Mouse (Mus musculus) olfactory bulb, adult 2 months (tissue): ENCODE measurements around the gene Unc45a. TPM values are rescaled to one million over a fixed set of nuclear protein-coding genes. Genes with fewer than 3 reads are reported as not detected.

ENCODE experiments used
- H3K27ac ChIP-seq: fragments of 200-500 bp; 2 replicates; pipeline ENCODE4 v1.5.1; 2012; ENCODE audit warnings: low read depth, low read length; ENCODE audit not compliant: insufficient read depth
- H3K4me1 ChIP-seq: fragments of 200-500 bp; 2 replicates; pipeline ENCODE4 v1.6.1; 2012; ENCODE audit warnings: low read length; ENCODE audit not compliant: control insufficient read depth, insufficient read depth
- H3K4me3 ChIP-seq: fragments of 200-500 bp; 2 replicates; pipeline ENCODE4 v1.5.1; 2012; ENCODE audit warnings: mild to moderate bottlenecking, low read depth, low read length, moderate library complexity; ENCODE audit not compliant: insufficient read depth
- CTCF ChIP-seq: fragments of 200-500 bp; IDR thresholded peaks from 2 replicates; pipeline ENCODE4 v1.5.1; 2012; ENCODE audit warnings: low read depth, mild to moderate bottlenecking, low read length, moderate library complexity; ENCODE audit not compliant: insufficient read depth
- POLR2A ChIP-seq: fragments of 200-500 bp; IDR thresholded peaks from 2 replicates; pipeline ENCODE4 v1.6.1; 2012; ENCODE audit warnings: mild to moderate bottlenecking, low read depth, low read length, moderate library complexity; ENCODE audit not compliant: insufficient read depth
- WGBS: fragments of 180-500 bp; shearing (Covaris S2); methylation state at CpG from one replicate; pipeline ENCODE4 v1.1.7; 2018; 5-methylcytosine and 5-hydroxymethylcytosine counted together
- polyA plus RNA-seq: library from polyadenylated mRNA; stranded (reverse); fragments of >200 nt; gene quantifications from 2 replicates; pipeline ENCODE4 v1.2.4, GENCODE M21; 2012; ENCODE audit warnings: low replicate concordance; ENCODE audit not compliant: missing spikeins, insufficient read depth, insufficient read length

Gene Unc45a
- polyA plus RNA-seq, 1 experiment: not detected

GRCm38 (mm10) chr7:80301522-80301921, 39.3 kb downstream of the Unc45a start:
- no peak for TF ChIP-seq POLR2A
- no peak for TF ChIP-seq CTCF
- H3K27ac ChIP-seq: no peak overlapping the region
- H3K4me3 ChIP-seq: no peak overlapping the region
- WGBS: 91% methylated on average over 2 of the region's 2 CpGs
- 0 out of 2 replicates have a peak, but pooled peaks cover 3% of the 10 kb centered on the region for H3K4me1 ChIP-seq

- no peak overlapping the region for H3K4me3 ChIP-seq
- H3K27ac ChIP-seq: no peak overlapping the region
- 70% methylated on average over 3 of the region's 3 CpGs for WGBS
- TF ChIP-seq POLR2A: no peak
- no peak for TF ChIP-seq CTCF
- 0 out of 2 replicates have a peak, but pooled peaks cover 5% of the 10 kb centered on the region for H3K4me1 ChIP-seq
Observed at GRCm38 (mm10) chr7:80299568-80299967, 41.2 kb downstream of the Unc45a start.

GRCm38 (mm10) chr7:80298754-80299153, 42.1 kb downstream of the Unc45a start:
- TF ChIP-seq POLR2A: no peak
- no peak for TF ChIP-seq CTCF

GRCm38 (mm10) chr7:80297041-80297440, 43.8 kb downstream of the Unc45a start:
- TF ChIP-seq POLR2A: no peak
- TF ChIP-seq CTCF: no peak
- WGBS: 69% methylated on average over 3 of the region's 3 CpGs
- no peak overlapping the region for H3K27ac ChIP-seq
- no peak overlapping the region for H3K4me3 ChIP-seq
- H3K4me1 ChIP-seq: 0 out of 2 replicates have a peak, but pooled peaks cover 8% of the 10 kb centered on the region

More at GRCm38 (mm10) chr7:80298754-80299153, 42.1 kb downstream of the Unc45a start:
- H3K4me1 ChIP-seq: 0 out of 2 replicates have a peak, but pooled peaks cover 8% of the 10 kb centered on the region
- no peak overlapping the region for H3K27ac ChIP-seq
- no peak overlapping the region for H3K4me3 ChIP-seq
- WGBS: 65% methylated on average over 4 of the region's 4 CpGs

- no peak for TF ChIP-seq CTCF
- no peak for TF ChIP-seq POLR2A
- no peak overlapping the region for H3K4me3 ChIP-seq
- 96% methylated on average over 6 of the region's 6 CpGs for WGBS
- H3K4me1 ChIP-seq: 0 out of 2 replicates have a peak, but pooled peaks cover 8% of the 10 kb centered on the region
- H3K27ac ChIP-seq: no peak overlapping the region
Observed at GRCm38 (mm10) chr7:80296462-80296861, 44.3 kb downstream of the Unc45a start.

- WGBS: 5% methylated on average over 37 of the region's 37 CpGs
- TF ChIP-seq POLR2A (no peak), CTCF (no peak)
- no peak overlapping the region for H3K27ac ChIP-seq
- peak overlapping the region; percentile 65 for H3K4me3 ChIP-seq
- 0 out of 2 replicates have a peak, but pooled peaks cover 8% of the 10 kb centered on the region for H3K4me1 ChIP-seq
Observed at GRCm38 (mm10) chr7:80294764-80295648, 45.8 kb downstream of the Unc45a start.

GRCm38 (mm10) chr7:80294062-80294763, 46.6 kb downstream of the Unc45a start, which contains the start of gene Prc1:
Prc1 (plus strand) TSS chr7:80294450.
- TF ChIP-seq CTCF (no peak), POLR2A (no peak)
- no peak within 1 kb of the TSS for H3K27ac ChIP-seq
- H3K4me3 ChIP-seq: peak within 1 kb of the TSS; percentile 65
- WGBS: under 1% methylated on average over 52 of the region's 52 CpGs
- 0 out of 2 replicates have a peak, but pooled peaks cover 5% of the 10 kb centered on the region for H3K4me1 ChIP-seq

- Histone ChIP-seq H3K4me1 (no peaks in the 10 kb centered on the region), H3K27ac (no peak overlapping the region), H3K4me3 (no peak overlapping the region)
- WGBS: 87% methylated on average over 10 of the region's 10 CpGs
- TF ChIP-seq POLR2A (no peak), CTCF (no peak)
Observed at GRCm38 (mm10) chr7:80287736-80288135, 53.1 kb downstream of the Unc45a start.
